Mouse (Mus musculus): ENCODE results near the gene Sema3g. TPM values are rescaled to one million over a fixed set of nuclear protein-coding genes. Genes with fewer than 3 reads are reported as not detected.
A peak's percentile ranks its signal among the peaks of the same experiment; 100 is the strongest.

The Sema3g gene
- polyA plus RNA-seq, 1 experiment from 2014 or later, result 5.7 TPM

GRCm38 (mm10) chr14:31226978-31227377 is 9.3 kb downstream of the Sema3g start:
- Histone ChIP-seq H3K27ac (ENCODE audit: low read length) (peak overlapping the region; percentile 38), H3K4me2 (replicated peaks; ENCODE audit: low read depth, low read length) (no peak overlapping the region), H3K9ac (replicated peaks; ENCODE audit: low read depth) (no peak overlapping the region), H3K27me3 (replicated peaks; ENCODE audit: insufficient read depth, low read length) (no peaks in the 10 kb centered on the region), H3K4me3 (ENCODE audit: low read depth, low read length) (no peak overlapping the region), H3K36me3 (ENCODE audit: insufficient read depth, low read length) (no peaks in the 10 kb centered on the region), H3K9me3 (ENCODE audit: low read length) (no peaks in the 10 kb centered on the region), H3K4me1 (ENCODE audit: insufficient read depth, low read depth, low read length) (peaks cover 14% of the 10 kb centered on the region)
- DNase-seq (ENCODE audit: low spot score) (peak; percentile 83), ATAC-seq (peak; percentile 79)
- WGBS, result 22% methylated on average over 4 of the region's 4 CpGs
- TF ChIP-seq EP300 (IDR thresholded peaks at IDR 0.05) (no peak), CTCF (IDR thresholded peaks at IDR 0.05) (no peak)

GRCm38 (mm10) chr14:31228234-31228633 is 10.6 kb downstream of the Sema3g start:
- no peaks in the 10 kb centered on the region for H3K9me3 ChIP-seq (ENCODE audit: low read length)
- no peak overlapping the region for H3K4me2 ChIP-seq (replicated peaks; ENCODE audit: low read depth, low read length)
- peak overlapping the region; percentile 47 for H3K27ac ChIP-seq (ENCODE audit: low read length)
- DNase-seq (ENCODE audit: low spot score), result peak; percentile 64
- no peak overlapping the region for H3K4me3 ChIP-seq (ENCODE audit: low read depth, low read length)
- ATAC-seq, result peak; percentile 49
- H3K4me1 ChIP-seq (ENCODE audit: insufficient read depth, low read depth, low read length), result peaks cover 14% of the 10 kb centered on the region
- no peak overlapping the region for H3K9ac ChIP-seq (replicated peaks; ENCODE audit: low read depth)
- no peaks in the 10 kb centered on the region for H3K27me3 ChIP-seq (replicated peaks; ENCODE audit: insufficient read depth, low read length)
- TF ChIP-seq EP300 (IDR thresholded peaks at IDR 0.05) (peak; percentile 84), CTCF (IDR thresholded peaks at IDR 0.05) (no peak)
- no peaks in the 10 kb centered on the region for H3K36me3 ChIP-seq (ENCODE audit: insufficient read depth, low read length)
- 43% methylated on average over 6 of the region's 6 CpGs for WGBS

GRCm38 (mm10) chr14:31230442-31230841 is 12.8 kb downstream of the Sema3g start:
- no peaks in the 10 kb centered on the region for H3K36me3 ChIP-seq (ENCODE audit: insufficient read depth, low read length)
- H3K4me2 ChIP-seq (replicated peaks; ENCODE audit: low read depth, low read length), result no peak overlapping the region
- DNase-seq (ENCODE audit: low spot score) (peak; percentile 52), ATAC-seq (no peak)
- 53% methylated on average over 8 of the region's 8 CpGs for WGBS
- no peaks in the 10 kb centered on the region for H3K9me3 ChIP-seq (ENCODE audit: low read length)
- no peak overlapping the region for H3K9ac ChIP-seq (replicated peaks; ENCODE audit: low read depth)
- no peak for TF ChIP-seq EP300 (IDR thresholded peaks at IDR 0.05)
- TF ChIP-seq CTCF (IDR thresholded peaks at IDR 0.05), result no peak
- H3K4me1 ChIP-seq (ENCODE audit: insufficient read depth, low read depth, low read length), result peaks cover 17% of the 10 kb centered on the region; the same call in 1 of the 2 replicates
- peak overlapping the region; percentile 7; the same call in 1 of the 2 replicates for H3K27ac ChIP-seq (ENCODE audit: low read length)
- no peak overlapping the region for H3K4me3 ChIP-seq (ENCODE audit: low read depth, low read length)
- no peaks in the 10 kb centered on the region for H3K27me3 ChIP-seq (replicated peaks; ENCODE audit: insufficient read depth, low read length)

GRCm38 (mm10) chr14:31232404-31233069 is 14.9 kb downstream of the Sema3g start:
- DNase-seq (ENCODE audit: low spot score) (no peak), ATAC-seq (no peak)
- Histone ChIP-seq H3K9me3 (ENCODE audit: low read length) (no peaks in the 10 kb centered on the region), H3K4me2 (replicated peaks; ENCODE audit: low read depth, low read length) (no peak overlapping the region), H3K4me1 (ENCODE audit: insufficient read depth, low read depth, low read length) (peaks cover 12% of the 10 kb centered on the region; the same call in 1 of the 2 replicates), H3K9ac (replicated peaks; ENCODE audit: low read depth) (no peak overlapping the region), H3K27ac (ENCODE audit: low read length) (peak overlapping the region; percentile 85), H3K4me3 (ENCODE audit: low read depth, low read length) (no peak overlapping the region), H3K36me3 (ENCODE audit: insufficient read depth, low read length) (no peaks in the 10 kb centered on the region), H3K27me3 (replicated peaks; ENCODE audit: insufficient read depth, low read length) (no peaks in the 10 kb centered on the region)
- 67% methylated on average over 13 of the region's 13 CpGs for WGBS
- no peak for TF ChIP-seq EP300 (IDR thresholded peaks at IDR 0.05)
- no peak for TF ChIP-seq CTCF (IDR thresholded peaks at IDR 0.05)

- no peaks in the 10 kb centered on the region for H3K27me3 ChIP-seq (replicated peaks; ENCODE audit: insufficient read depth, low read length)
- WGBS, result 61% methylated on average over 14 of the region's 14 CpGs
- ATAC-seq, result peak; percentile 74
- no peaks in the 10 kb centered on the region for H3K36me3 ChIP-seq (ENCODE audit: insufficient read depth, low read length)
- H3K4me2 ChIP-seq (replicated peaks; ENCODE audit: low read depth, low read length), result no peak overlapping the region
- no peak overlapping the region for H3K9ac ChIP-seq (replicated peaks; ENCODE audit: low read depth)
- H3K27ac ChIP-seq (ENCODE audit: low read length), result peak overlapping the region; percentile 85
- no peak overlapping the region for H3K4me3 ChIP-seq (ENCODE audit: low read depth, low read length)
- peaks cover 12% of the 10 kb centered on the region; the same call in 1 of the 2 replicates for H3K4me1 ChIP-seq (ENCODE audit: insufficient read depth, low read depth, low read length)
- H3K9me3 ChIP-seq (ENCODE audit: low read length), result no peaks in the 10 kb centered on the region
- peak; percentile 73 for DNase-seq (ENCODE audit: low spot score)
- TF ChIP-seq EP300 (IDR thresholded peaks at IDR 0.05), result peak; percentile 98
- TF ChIP-seq CTCF (IDR thresholded peaks at IDR 0.05), result no peak
Measured at GRCm38 (mm10) chr14:31233070-31233995, 15.7 kb downstream of the Sema3g start.

- no peak overlapping the region for H3K9ac ChIP-seq (replicated peaks; ENCODE audit: low read depth)
- no peak overlapping the region for H3K4me3 ChIP-seq (ENCODE audit: low read depth, low read length)
- no peaks in the 10 kb centered on the region for H3K36me3 ChIP-seq (ENCODE audit: insufficient read depth, low read length)
- peak overlapping the region; percentile 77 for H3K27ac ChIP-seq (ENCODE audit: low read length)
- no peaks in the 10 kb centered on the region for H3K9me3 ChIP-seq (ENCODE audit: low read length)
- H3K4me1 ChIP-seq (ENCODE audit: insufficient read depth, low read depth, low read length), result peaks cover 6% of the 10 kb centered on the region; the same call in 1 of the 2 replicates
- ATAC-seq, result peak; percentile 11
- peak; percentile 89 for DNase-seq (ENCODE audit: low spot score)
- peak; percentile 97 for TF ChIP-seq CTCF (IDR thresholded peaks at IDR 0.05)
- no peak for TF ChIP-seq EP300 (IDR thresholded peaks at IDR 0.05)
- H3K27me3 ChIP-seq (replicated peaks; ENCODE audit: insufficient read depth, low read length), result no peaks in the 10 kb centered on the region
- 12% methylated on average over 11 of the region's 11 CpGs for WGBS
- H3K4me2 ChIP-seq (replicated peaks; ENCODE audit: low read depth, low read length), result 0 out of 2 replicates have a peak overlapping the region, but pooled peaks have one; percentile 3
Measured at GRCm38 (mm10) chr14:31233996-31234591, 16.4 kb downstream of the Sema3g start.
